Mouse (Mus musculus) lung, postnatal 0 days (tissue): ENCODE measurements around the gene Fam189a2.

Experiments
- CTCF ChIP-seq: IDR thresholded peaks from 2 replicates; pipeline ENCODE4 v1.5.1; 2016; ENCODE audit warnings: antibody characterized with exemption, mild to moderate bottlenecking
- EP300 ChIP-seq: IDR thresholded peaks from 2 replicates; pipeline ENCODE4 v1.6.1; 2016; ENCODE audit warnings: antibody characterized with exemption, mild to moderate bottlenecking, control low read depth

DNA sequence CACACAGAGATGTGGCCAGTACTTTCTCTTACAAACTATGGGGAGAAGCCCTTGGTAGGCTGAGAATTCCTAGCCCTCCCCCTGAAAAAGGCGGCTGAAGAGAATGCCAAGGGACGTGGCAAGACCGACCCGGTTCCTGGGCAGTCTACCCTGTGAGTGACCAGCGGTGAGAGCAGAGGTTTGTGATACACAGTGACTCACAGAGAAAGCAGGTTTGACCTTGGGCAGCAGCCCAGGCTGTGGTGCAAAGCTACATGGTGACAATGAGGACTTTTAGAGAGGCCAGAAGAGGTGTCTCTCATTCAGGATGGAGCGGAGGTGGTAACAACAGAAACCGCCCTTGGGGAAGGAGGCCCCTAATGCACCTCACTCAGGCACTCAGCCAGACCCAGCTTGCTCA, 59.4 kb downstream of the Fam189a2 start:
- TF ChIP-seq CTCF (no peak), EP300 (no peak)
